Mouse (Mus musculus): ENCODE results near the gene Ang.

GRCm38 (mm10) chr14:51060761-51061160 is 30.2 kb upstream of the Ang start:
- TF ChIP-seq ZNF384 (IDR thresholded peaks at IDR 0.05; ENCODE audit: low read depth, low read length) (no peak), MAFK (IDR thresholded peaks at IDR 0.05; ENCODE audit: insufficient read depth, low read depth, low read length) (no peak), ZC3H11A (IDR thresholded peaks at IDR 0.05; ENCODE audit: borderline replicate concordance, low read depth, low read length) (no peak), CHD2 (IDR thresholded peaks at IDR 0.05; ENCODE audit: low read depth, low read length) (no peak)

Measured in ES-E14 (cell line).